Mouse (Mus musculus) T-helper 17 cell (primary cell): ENCODE results near the gene Zfp207.
"Not testable (repeated sequence)": the region's sequence is repeated elsewhere in the genome, so short reads cannot be mapped to it uniquely, and the experiment has no call there.

Experiments used
- in situ Hi-C, 2 experiments: fragments of 300-600 bp; cut with MboI, MseI; formaldehyde crosslinking; loops; 1 replicate in 1 of 2; 2 replicates in 1 of 2; pipeline ENCODE4 v1.15.1; 2025; ENCODE audit warnings: high pct_unique_total_duplicates in 2 of 2

Zfp207 gene

GRCm38 (mm10) chr11:80407878-80408277, 24.8 kb downstream of the Zfp207 start:
- in situ Hi-C loops, result loop anchor here in 1 of 2 experiments (25.0 kb wide), 1 partner anchor 1271 kb away; the partner anchor contains the start of gene Ksr1

- in situ Hi-C loops, result loop anchor here (10.0 to 25.0 kb wide), 2 partner anchors 1273 to 1514 kb away; partner anchors contain the start of gene Ksr1 (in 1 of the 2)
Measured at GRCm38 (mm10) chr11:80410377-80410776, 27.3 kb downstream of the Zfp207 start.

DNA sequence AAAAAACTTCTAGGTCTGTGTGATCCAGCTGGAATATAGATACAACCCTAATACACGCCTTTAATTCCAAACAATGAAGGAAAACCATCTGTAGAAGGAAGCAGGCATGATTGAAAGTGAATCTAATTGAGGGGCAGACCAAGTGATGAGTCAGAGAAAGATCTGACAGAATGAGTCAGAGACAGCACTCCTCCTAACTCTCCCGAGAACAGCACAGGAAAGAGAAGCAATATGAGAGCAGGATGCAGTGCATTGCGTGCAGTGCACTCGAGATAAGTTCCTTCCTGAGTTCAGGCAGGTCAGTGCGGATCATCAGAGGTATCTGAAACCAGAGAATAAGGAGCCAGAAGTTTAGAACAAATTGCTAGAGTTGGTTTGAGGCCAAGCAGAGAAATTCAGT, 34.0 kb downstream of the Zfp207 start:
- in situ Hi-C loops, result loop anchor here (10.0 to 25.0 kb wide), 2 partner anchors 1280 to 1508 kb away; partner anchors contain the start of gene Ksr1 (in 1 of the 2)

DNA sequence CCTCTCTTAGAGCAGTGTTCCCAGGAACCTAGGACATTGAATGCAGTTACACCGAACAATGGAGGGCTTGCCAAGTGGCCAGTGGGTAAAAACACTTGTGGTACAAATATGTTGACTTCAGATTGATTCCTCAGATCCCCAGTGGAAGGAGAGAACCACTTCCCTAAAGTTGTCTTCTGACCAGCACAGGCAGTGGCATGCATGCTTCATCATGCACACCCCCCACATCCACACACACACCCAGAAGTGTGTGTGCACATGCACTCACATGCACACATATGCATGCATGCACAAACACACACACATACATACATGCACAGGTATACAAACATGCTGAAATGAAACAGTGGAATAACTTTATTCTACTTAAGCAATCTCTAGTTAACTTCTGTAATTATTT, 36.7 kb downstream of the Zfp207 start:
- in situ Hi-C loops, result loop anchor here (10.0 to 25.0 kb wide), 2 partner anchors 1282 to 1505 kb away; partner anchors contain the start of gene Ksr1 (in 1 of the 2)

- in situ Hi-C loops, result loop anchor here in 1 of 2 experiments (25.0 kb wide), 1 partner anchor 1283 kb away; the partner anchor contains the start of gene Ksr1
Measured at GRCm38 (mm10) chr11:80420202-80420984, 37.3 kb downstream of the Zfp207 start.

DNA sequence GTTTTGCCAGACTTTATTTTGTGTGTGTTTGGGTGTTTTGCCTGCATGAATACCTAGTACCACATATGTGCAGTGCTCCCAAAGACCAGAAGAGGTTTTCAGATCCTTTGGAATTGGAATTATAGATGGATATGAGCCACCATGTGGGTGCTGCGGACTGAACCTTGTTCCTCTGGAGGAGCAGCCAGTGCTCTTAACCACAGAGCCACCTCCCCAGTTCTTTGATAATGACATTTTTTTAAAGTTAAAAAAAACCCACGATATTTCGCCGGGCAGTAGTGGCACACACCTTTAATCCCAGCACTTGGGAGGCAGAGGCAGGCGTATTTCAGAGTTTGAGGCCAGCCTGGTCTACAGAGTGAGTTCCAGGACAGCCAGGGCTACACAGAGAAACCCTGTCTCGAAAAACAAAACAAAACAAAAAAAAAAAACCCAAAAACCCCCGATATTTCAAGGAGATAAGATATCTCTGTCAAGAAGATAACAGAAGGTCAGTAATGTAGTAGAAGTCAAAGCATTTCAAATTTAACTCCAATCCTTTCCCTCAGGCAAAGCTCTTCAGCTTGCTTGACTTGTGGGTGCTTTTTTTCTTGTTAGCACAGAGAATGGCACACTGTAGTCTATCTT, 38.5 kb downstream of the Zfp207 start:
- in situ Hi-C loops, result loop anchor here in 1 of 2 experiments (25.0 kb wide), 1 partner anchor 1284 kb away; the partner anchor contains the start of gene Ksr1

DNA sequence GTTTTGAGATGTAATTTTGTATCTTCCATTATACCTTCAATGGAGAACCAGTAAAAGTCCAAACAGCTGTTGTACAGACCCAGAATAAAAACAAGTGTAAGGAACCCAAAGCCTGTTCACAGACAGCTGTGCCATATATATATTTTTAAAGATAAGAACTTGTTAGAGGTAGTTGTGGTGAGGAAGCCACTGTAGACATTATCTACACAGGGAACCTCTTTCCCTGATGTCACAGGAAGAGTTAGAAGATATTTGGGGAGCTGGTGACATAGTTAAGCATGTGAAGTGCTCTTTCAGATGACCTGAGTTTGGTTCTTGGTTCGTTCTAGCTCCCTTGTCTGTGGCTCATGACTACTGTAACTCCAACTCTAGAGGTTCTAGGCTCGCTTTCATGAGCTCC, 41.6 kb downstream of the Zfp207 start:
- in situ Hi-C loops, result loop anchor here in 1 of 2 experiments (25.0 kb wide), 1 partner anchor 1287 kb away; the partner anchor contains the start of gene Ksr1

DNA sequence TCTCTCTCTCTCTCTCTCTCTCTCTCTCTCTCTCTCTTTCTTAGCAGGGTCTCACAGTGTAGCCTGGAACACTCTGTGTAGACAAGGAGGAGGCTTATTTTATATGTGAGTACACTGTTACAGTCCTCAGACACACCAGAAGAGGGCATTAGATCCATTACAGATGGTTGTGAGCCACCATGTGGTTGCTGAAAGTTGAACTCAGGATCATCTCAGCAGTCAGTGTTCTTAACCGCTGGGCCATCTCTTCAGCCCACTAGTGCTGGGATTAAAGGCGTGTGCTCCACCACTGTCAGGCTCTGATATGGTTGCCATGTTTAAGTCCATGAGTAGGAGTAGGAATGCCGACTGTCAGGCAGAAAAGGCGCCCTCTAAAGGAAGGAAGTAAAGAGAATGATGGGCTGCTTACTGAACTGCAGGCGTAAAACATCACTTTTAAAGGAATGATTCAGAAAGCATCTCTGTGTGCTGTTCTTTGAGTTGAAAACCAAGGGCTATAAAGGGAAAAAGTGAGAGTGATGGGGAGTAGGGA, 42.2 kb downstream of the Zfp207 start:
- in situ Hi-C loops, result no loop called here

DNA sequence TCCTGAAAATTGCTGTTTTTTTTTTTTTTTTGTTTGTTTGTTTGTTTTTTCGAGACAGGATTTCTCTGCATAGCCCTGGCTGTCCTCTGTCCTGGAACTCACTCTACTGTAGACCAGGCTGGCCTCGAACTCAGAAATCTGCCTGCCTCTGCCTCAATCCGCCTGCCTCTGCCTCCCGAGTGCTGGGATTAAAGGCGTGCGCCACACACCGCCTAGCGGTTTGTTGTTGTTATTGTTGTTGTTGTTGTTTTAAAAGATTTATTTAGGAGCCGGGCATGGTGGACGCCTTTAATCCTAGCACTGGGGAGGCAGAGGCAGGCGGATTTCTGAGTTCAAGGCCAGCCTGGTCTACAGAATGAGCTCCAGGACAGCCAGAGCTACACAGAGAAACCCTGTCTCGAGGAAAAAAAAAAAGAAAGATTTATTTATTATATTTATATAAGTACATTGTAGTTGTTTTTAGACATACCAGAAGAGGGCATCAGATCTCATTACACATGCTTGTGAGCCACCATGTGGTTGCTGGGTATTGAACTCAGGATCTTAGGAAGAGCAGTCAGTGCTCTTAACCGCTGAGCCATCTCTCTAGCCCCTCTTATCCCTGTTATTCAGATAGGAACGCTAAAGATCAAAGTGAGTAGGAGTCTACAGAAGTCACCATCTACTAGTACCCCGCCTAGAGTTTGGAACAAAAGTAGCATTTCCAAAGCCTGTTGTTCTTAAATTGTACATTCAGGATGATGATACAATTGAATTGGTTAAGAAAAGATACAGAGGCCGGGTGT, 43.1 kb downstream of the Zfp207 start:
- in situ Hi-C loops, result not testable (repeated sequence)

DNA sequence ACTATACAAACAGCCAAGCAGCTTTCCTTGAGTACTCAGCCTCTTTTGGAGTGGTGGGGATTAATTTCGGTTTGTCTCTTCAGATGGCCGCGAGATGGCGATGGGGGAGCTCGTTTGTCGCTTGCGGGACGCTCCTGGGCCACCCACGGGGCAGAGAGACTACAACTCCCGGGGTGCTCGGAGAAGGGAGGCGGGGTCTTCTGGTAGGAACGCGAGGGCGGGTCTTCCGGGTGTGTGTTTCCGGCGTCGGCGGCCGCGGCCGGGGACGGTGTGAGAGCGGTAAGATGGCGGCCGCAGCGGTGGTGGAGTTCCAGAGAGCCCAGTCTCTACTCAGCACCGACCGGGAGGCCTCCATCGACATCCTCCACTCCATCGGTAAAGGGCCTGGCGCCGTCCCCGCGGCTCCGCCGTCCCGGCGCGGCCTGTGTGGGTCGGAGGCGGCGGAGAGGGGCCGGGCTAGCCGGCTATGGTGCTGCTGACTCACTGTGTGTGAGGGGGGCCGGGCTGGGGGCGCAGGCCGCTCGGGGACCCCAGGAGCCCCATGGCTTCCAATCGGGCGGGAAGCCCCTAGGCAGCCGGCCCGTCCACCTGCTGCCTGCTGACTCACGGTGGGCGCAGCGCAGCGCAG, 45.4 kb downstream of the Zfp207 start, which contains the start of gene Psmd11:
Psmd11 (plus strand) TSS at position 235 of the 628 bp plus-strand sequence.
- in situ Hi-C loops, result no loop called here

- in situ Hi-C loops, result no loop called here
Measured at GRCm38 (mm10) chr11:80429009-80429475, 46.0 kb downstream of the Zfp207 start.

GRCm38 (mm10) chr11:80429500-80430166, 46.6 kb downstream of the Zfp207 start:
- in situ Hi-C loops, result loop anchor here in 1 of 2 experiments (5.0 kb wide), 1 partner anchor 38 kb away; no protein-coding TSS in a partner anchor

- in situ Hi-C loops, result loop anchor here in 1 of 2 experiments (5.0 kb wide), 1 partner anchor 37 kb away; no protein-coding TSS in a partner anchor
Measured at GRCm38 (mm10) chr11:80430366-80430910, 47.4 kb downstream of the Zfp207 start.

- in situ Hi-C loops, result no loop called here
Measured at GRCm38 (mm10) chr11:80446916-80447315, 63.8 kb downstream of the Zfp207 start.

GRCm38 (mm10) chr11:80449859-80450258, 66.8 kb downstream of the Zfp207 start:
- in situ Hi-C loops, result loop anchor here in 1 of 2 experiments (5.0 kb wide), 1 partner anchor 217 kb away; no protein-coding TSS in a partner anchor

DNA sequence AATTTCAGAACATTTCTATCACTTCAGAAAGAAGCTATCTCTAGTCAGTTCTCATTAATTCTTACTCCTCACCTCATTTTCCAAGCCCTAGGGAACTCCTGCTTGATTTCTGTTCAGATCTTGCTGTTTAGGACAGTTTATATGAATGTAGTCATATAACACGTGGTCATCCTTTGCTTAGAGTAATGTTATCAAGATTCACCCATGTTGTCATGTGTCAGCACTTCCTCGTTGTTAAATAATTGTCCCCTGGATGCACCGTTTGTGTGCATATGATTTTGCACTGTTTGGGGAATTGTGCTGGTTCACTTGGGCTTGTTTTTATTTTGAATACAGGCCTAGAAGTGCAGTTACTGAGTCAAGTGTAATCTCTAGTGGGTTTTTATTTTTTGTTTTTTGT, 69.2 kb downstream of the Zfp207 start:
- in situ Hi-C loops, result loop anchor here in 1 of 2 experiments (5.0 kb wide), 1 partner anchor 215 kb away; no protein-coding TSS in a partner anchor

- in situ Hi-C loops, result loop anchor here in 1 of 2 experiments (5.0 kb wide), 1 partner anchor 214 kb away; no protein-coding TSS in a partner anchor
Measured at GRCm38 (mm10) chr11:80453198-80453597, 70.1 kb downstream of the Zfp207 start.
